Mouse (Mus musculus) right cerebral cortex, postnatal 10 days (tissue): ENCODE data around the gene Atad1.
"Not testable (repeated sequence)": the region's sequence is repeated elsewhere in the genome, so short reads cannot be mapped to it uniquely, and the experiment has no call there.

Experiments used
- DNase-seq, 2 experiments: peaks; one replicate each; pipeline ENCODE4 v3.0.0; 2021; ENCODE audit warnings: low spot score in 2 of 2

Gene Atad1

GRCm38 (mm10) chr19:32680894-32681293 lies 58.7 kb downstream of the Atad1 start:
- no peak for DNase-seq

- no peak for DNase-seq
Measured at GRCm38 (mm10) chr19:32675766-32676165, 63.8 kb downstream of the Atad1 start.

GRCm38 (mm10) chr19:32667830-32668229 lies 71.8 kb downstream of the Atad1 start:
- not testable (repeated sequence) for DNase-seq

GRCm38 (mm10) chr19:32665243-32665642 lies 74.3 kb downstream of the Atad1 start:
- no peak for DNase-seq

GRCm38 (mm10) chr19:32662936-32663335 lies 76.7 kb downstream of the Atad1 start:
- DNase-seq: no peak

- no peak for DNase-seq
Measured at GRCm38 (mm10) chr19:32659346-32659745, 80.2 kb downstream of the Atad1 start.

DNA sequence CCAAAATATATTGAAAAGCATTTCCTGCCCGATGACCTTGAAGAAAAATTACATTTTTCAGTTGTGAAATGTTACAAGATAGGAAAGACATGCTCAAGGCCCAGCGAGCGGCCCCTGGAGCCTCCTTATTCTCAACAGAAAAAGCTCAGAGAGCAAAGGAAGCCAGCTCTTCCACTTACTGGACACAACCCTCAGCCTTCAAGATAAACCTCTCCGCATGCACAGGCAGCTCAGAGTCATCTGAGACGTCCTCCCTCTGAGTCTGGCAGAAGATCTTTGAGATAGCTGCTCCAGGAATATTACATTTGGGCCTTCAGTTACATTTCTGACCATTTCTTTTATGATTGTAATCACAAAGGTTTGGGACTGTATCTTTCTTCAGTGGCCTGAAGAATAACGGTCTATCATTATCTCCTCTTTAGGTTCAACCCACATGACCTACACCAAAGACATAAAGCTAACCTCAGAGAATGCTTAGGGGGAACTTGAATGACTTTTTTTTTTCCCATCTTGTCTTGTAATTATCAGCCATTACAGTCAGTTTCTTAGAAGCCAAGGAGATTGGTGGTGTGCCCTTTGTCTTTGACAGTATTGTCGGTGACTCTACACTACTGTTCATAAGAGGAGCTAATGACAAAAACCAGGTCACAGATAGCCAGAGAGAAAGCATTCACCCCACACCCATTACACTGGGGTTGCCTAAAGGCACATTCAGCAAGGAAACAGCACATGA lies 85.8 kb downstream of the Atad1 start:
- DNase-seq: no peak

GRCm38 (mm10) chr19:32653122-32653521 lies 86.5 kb downstream of the Atad1 start:
- DNase-seq: no peak

DNA sequence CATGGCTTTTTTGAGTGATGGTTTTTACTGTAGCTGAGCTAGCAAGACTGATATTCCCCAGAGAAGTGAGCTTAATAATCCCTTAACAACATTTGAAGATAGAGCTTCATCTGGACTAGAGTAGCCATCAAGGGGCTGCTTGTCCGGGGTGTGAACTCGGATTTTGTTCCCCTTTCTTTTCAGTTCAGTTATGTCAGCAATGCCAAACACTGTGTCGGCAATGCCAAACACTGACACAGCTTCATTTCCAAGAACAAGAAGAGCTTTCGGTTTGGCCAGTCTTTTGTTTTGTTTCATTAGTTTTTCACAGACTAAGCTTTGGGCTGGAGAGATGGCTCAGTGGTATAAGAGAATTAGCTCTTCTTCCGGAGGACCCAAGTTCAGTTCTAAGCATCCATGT lies 88.5 kb downstream of the Atad1 start:
- DNase-seq: no peak

DNA sequence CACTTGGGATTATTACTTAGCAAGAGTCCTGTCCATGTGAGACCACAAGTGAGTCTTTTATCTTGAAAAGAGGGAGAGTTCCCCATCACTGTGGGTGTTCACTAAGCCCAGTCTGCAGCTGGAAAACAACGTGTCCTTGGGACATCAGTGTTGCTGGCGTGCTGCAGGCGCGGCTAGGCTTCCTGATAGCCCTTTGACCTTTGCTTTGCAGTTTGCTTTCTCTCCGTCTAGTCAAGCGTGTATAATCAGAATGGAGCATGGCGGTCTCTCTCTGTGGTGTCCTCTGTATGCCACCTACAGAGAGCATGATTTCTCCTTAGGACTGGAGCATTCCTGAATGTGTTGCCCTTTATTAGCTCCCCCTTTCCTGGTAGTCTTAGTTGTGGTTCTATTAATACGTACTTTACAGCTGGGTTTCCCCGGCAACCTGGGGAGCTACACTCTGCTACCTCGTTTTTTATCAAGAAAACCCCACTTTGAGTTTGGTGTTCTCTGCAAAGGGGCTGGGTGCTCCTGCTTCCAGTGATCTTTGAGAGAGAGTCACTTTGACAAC lies 91.5 kb downstream of the Atad1 start:
- no peak for DNase-seq

- no peak for DNase-seq
Measured at GRCm38 (mm10) chr19:32646382-32646781, 93.2 kb downstream of the Atad1 start.

- no peak for DNase-seq
Measured at GRCm38 (mm10) chr19:32645939-32646338, 93.6 kb downstream of the Atad1 start.

DNA sequence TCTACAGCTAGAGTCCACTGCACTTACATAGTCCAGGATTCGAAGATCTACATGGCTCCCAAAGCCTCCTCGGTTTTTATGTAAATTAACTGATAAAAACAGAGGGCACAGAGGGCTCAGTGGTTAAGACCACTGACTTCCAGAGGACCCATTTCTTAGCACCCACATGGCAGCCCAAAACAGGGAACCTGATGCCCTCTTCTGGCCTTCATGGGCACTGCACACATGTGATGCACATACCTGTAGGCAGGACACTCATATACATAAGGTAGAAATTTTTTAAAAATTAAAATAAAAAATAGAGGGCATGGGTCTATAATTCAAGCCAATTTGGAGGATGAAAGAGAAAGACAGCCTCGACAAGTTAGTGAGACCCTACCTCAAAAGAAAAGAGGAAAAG lies 95.9 kb downstream of the Atad1 start:
- DNase-seq: no peak

GRCm38 (mm10) chr19:32641995-32642394 lies 97.6 kb downstream of the Atad1 start:
- DNase-seq: no peak

DNA sequence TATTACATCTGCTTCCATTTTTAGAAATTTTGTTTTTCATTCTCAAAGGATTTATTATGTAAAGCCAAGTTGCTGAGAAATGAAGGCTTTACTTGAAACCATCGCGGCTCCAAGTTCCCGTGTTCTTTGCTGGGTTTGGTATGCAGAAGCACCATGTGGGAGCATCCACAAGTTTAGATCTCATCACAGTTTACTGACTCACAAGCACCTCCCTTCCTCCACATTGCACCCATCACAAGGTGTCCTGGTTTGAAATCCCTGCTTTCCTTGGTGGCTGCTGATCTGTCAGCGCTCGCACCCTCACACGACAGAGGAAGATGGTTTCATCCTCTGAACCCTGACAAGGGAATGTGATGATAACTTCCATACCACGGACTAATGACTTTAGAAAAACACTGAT lies 98.1 kb downstream of the Atad1 start:
- no peak for DNase-seq

GRCm38 (mm10) chr19:32638276-32638903 lies 101.2 kb downstream of the Atad1 start:
- no peak for DNase-seq

GRCm38 (mm10) chr19:32637357-32638275 lies 102.0 kb downstream of the Atad1 start:
- DNase-seq: no peak

GRCm38 (mm10) chr19:32634916-32635315 lies 104.7 kb downstream of the Atad1 start:
- no peak for DNase-seq

DNA sequence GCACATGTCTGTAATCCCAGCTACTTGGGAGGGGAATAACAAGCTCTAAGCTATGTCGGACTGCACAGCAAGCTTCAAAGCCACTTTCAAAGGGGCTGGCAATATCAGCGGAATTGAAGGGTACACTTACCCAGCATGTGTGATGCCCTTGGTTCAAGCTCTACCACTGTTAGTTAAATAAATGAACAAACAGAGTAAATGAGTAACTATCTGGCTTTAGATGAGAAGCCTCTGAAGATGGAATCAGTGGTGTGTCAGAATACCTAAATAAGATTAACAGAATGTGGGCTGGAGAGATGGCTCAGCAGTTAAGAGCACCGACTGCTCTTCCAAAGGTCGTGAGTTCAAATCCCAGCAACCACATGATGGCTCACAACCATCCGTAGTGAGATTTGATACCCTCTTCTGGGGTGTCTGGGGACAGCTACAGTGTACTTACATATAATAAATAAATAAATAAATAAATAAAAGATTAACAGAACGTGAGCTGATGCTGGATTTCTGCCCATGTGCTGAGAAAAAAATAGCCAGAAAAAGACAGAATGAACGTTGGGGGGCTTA lies 110.9 kb downstream of the Atad1 start:
- no peak for DNase-seq

GRCm38 (mm10) chr19:32627631-32628030 lies 112.0 kb downstream of the Atad1 start:
- no peak for DNase-seq

DNA sequence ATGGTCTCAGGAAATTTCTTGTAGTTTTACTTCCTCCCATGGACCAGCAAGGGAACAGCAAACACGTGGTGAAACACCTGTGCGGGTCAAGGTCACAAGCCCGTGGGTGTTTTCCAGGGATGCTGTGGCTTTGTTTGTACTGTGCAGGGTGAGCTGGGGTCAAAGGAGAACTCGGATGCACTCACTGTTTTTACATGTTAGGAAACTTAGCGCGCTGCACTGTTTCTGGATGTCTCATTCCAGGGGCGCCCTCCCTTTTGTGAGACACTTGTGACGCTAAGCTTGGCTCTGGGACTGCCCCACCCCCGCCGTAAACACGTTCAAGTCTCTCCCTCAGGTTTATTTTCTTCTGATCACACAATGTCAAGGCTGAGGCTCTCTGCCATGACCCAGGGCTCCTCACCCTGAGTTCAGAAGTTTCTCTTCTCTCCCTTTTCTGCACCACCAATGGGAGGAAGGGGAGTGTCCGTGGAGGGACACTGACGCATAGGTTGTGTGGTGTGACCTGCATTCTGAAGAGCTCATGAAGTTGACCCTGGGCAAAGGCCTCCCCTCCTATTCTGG lies 112.7 kb downstream of the Atad1 start:
- DNase-seq: no peak

DNA sequence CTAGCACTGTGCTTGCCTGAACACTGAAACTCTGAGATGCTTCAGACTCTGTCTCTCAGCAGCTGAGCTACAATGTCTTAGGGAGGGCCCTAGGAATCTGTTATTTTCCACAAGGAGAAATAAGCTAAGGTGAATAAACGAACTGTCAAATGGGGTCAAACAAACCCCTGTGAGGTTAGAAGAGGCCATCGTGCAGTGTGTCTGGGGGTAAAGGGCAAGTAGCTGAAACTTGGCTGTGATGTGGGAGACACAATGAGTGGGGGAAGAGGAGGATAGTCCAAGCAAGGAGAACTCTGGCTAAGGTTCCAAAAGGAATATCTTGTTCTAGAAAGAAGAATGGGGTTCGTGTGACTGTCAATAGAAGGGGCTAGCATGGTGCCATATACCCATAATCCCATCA lies 117.4 kb downstream of the Atad1 start:
- DNase-seq: no peak
